Mouse (Mus musculus) embryonic facial prominence, embryonic 13.5 days (tissue): ENCODE measurements around the gene Anapc2. TPM values are rescaled to one million over a fixed set of nuclear protein-coding genes. Genes with fewer than 3 reads are reported as not detected.

Source experiments
- ATAC-seq: fragments of 200-750 bp; cut with Nextera tagmentation; 2 replicates; pipeline ENCODE4 v1.8.0; 2017; ENCODE audit warnings: low read depth; ENCODE audit not compliant: insufficient number of reproducible peaks, insufficient read depth, low FRiP score, low TSS enrichment
- H3K27ac ChIP-seq: fragments of 300-500 bp; sonication (generic); 2 replicates; pipeline ENCODE4 v1.5.1; 2015; ENCODE audit warnings: moderate library complexity, mild to moderate bottlenecking, inconsistent platforms
- H3K27me3 ChIP-seq: fragments of 300-500 bp; sonication (generic); 2 replicates; pipeline ENCODE4 v1.6.1; 2015; ENCODE audit warnings: mild to moderate bottlenecking, inconsistent platforms
- H3K36me3 ChIP-seq: fragments of 300-500 bp; sonication (generic); 2 replicates; pipeline ENCODE4 v1.6.1; 2015; ENCODE audit warnings: mild to moderate bottlenecking, inconsistent platforms
- H3K4me1 ChIP-seq: fragments of 300-500 bp; sonication (generic); 2 replicates; pipeline ENCODE4 v1.6.1; 2015; ENCODE audit warnings: inconsistent platforms
- H3K4me2 ChIP-seq: fragments of 300-500 bp; sonication (generic); 2 replicates; pipeline ENCODE4 v1.6.1; 2015; ENCODE audit warnings: moderate library complexity, mild to moderate bottlenecking, inconsistent platforms
- H3K4me3 ChIP-seq: fragments of 300-500 bp; sonication (generic); 2 replicates; pipeline ENCODE4 v1.5.1; 2015; ENCODE audit warnings: mild to moderate bottlenecking, inconsistent platforms
- H3K9ac ChIP-seq: fragments of 300-500 bp; sonication (generic); 2 replicates; pipeline ENCODE4 v1.6.1; 2015; ENCODE audit warnings: mild to moderate bottlenecking, inconsistent platforms
- H3K9me3 ChIP-seq: fragments of 300-500 bp; sonication (generic); 2 replicates; pipeline ENCODE4 v1.6.1; 2016; ENCODE audit warnings: inconsistent platforms
- WGBS: fragments of 180-500 bp; shearing (Covaris S2); methylation state at CpG from one replicate; pipeline ENCODE4 v1.1.7; 2015; ENCODE audit warnings: mixed read lengths; 5-methylcytosine and 5-hydroxymethylcytosine counted together
- polyA plus RNA-seq: library from polyadenylated mRNA; unstranded; fragments of >200 nt; fragmentation: Nextera tagmentation; extraction: Ambion mirVana; gene quantifications from 2 replicates; pipeline ENCODE4 v1.2.1, GENCODE M21; 2015

Anapc2 gene
- polyA plus RNA-seq, 1 experiment from 2014 or later: 143 TPM

- ATAC-seq: no peak
- no peaks in the 10 kb centered on the region for H3K27me3 ChIP-seq
- 61% methylated on average over 13 of the region's 13 CpGs for WGBS
- H3K9ac ChIP-seq: no peak overlapping the region
- peaks cover 97% of the 10 kb centered on the region for H3K36me3 ChIP-seq
- no peaks in the 10 kb centered on the region for H3K4me1 ChIP-seq
- H3K9me3 ChIP-seq: no peaks in the 10 kb centered on the region
- no peak overlapping the region for H3K4me2 ChIP-seq
- no peak overlapping the region for H3K27ac ChIP-seq
- no peak overlapping the region for H3K4me3 ChIP-seq
Measured at GRCm38 (mm10) chr2:25278928-25279882, 6.9 kb downstream of the Anapc2 start.

- Histone ChIP-seq H3K27me3 (peaks cover 34% of the 10 kb centered on the region), H3K36me3 (peaks cover 57% of the 10 kb centered on the region), H3K4me2 (no peak overlapping the region), H3K4me1 (peaks cover 22% of the 10 kb centered on the region), H3K4me3 (no peak overlapping the region), H3K9ac (no peak overlapping the region), H3K9me3 (no peaks in the 10 kb centered on the region), H3K27ac (peak overlapping the region; percentile 76; the same call in 1 of the 2 replicates)
- ATAC-seq: no peak
- 81% methylated on average over 2 of the region's 2 CpGs for WGBS
Measured at GRCm38 (mm10) chr2:25285551-25285950, 13.3 kb downstream of the Anapc2 start.

GRCm38 (mm10) chr2:25286314-25286713 is 14.0 kb downstream of the Anapc2 start:
- 67% methylated on average over 1 of the region's 1 CpGs for WGBS
- no peaks in the 10 kb centered on the region for H3K9me3 ChIP-seq
- 0 out of 2 replicates have a peak overlapping the region, but pooled peaks have one; percentile 6 for H3K9ac ChIP-seq
- peaks cover 49% of the 10 kb centered on the region for H3K36me3 ChIP-seq
- no peak overlapping the region for H3K4me3 ChIP-seq
- peaks cover 42% of the 10 kb centered on the region for H3K27me3 ChIP-seq
- H3K27ac ChIP-seq: peak overlapping the region; percentile 76
- H3K4me2 ChIP-seq: no peak overlapping the region
- peaks cover 29% of the 10 kb centered on the region for H3K4me1 ChIP-seq
- ATAC-seq: no peak

GRCm38 (mm10) chr2:25286837-25287636 is 14.8 kb downstream of the Anapc2 start:
- peaks cover 44% of the 10 kb centered on the region for H3K36me3 ChIP-seq
- no peak overlapping the region for H3K4me3 ChIP-seq
- peaks cover 35% of the 10 kb centered on the region for H3K4me1 ChIP-seq
- 0 out of 2 replicates have a peak overlapping the region, but pooled peaks have one; percentile 2 for H3K4me2 ChIP-seq
- H3K27me3 ChIP-seq: peaks cover 49% of the 10 kb centered on the region
- ATAC-seq: no peak
- H3K27ac ChIP-seq: peak overlapping the region; percentile 77
- H3K9ac ChIP-seq: no peak overlapping the region
- H3K9me3 ChIP-seq: no peaks in the 10 kb centered on the region
- WGBS: 51% methylated on average over 7 of the region's 7 CpGs

GRCm38 (mm10) chr2:25287927-25288649 is 15.8 kb downstream of the Anapc2 start, which contains the start of gene Tmem210:
Gene Tmem210 (plus strand): TSS chr2:25288145.
- H3K4me3 ChIP-seq: no peak within 1 kb of the TSS
- peak within 1 kb of the TSS; percentile 77 for H3K27ac ChIP-seq
- H3K4me1 ChIP-seq: peaks cover 43% of the 10 kb centered on the region
- H3K27me3 ChIP-seq: peaks cover 59% of the 10 kb centered on the region
- 81% methylated on average over 6 of the region's 6 CpGs for WGBS
- 0 out of 2 replicates have a peak within 1 kb of the TSS, but pooled peaks have one; percentile 2 for H3K4me2 ChIP-seq
- H3K9me3 ChIP-seq: no peaks in the 10 kb centered on the region
- H3K36me3 ChIP-seq: peaks cover 34% of the 10 kb centered on the region
- H3K9ac ChIP-seq: no peak within 1 kb of the TSS
- ATAC-seq: no peak

- WGBS: 84% methylated on average over 7 of the region's 7 CpGs
Measured at GRCm38 (mm10) chr2:25288734-25289345, 16.6 kb downstream of the Anapc2 start.

GRCm38 (mm10) chr2:25289651-25290050 is 17.4 kb downstream of the Anapc2 start, which contains the start of gene Lrrc26:
Gene Lrrc26 (plus strand): TSS chr2:25289915.
- ATAC-seq: no peak
- Histone ChIP-seq H3K9me3 (no peaks in the 10 kb centered on the region), H3K4me1 (peaks cover 43% of the 10 kb centered on the region), H3K27ac (no peak within 1 kb of the TSS), H3K36me3 (peaks cover 18% of the 10 kb centered on the region), H3K9ac (no peak within 1 kb of the TSS), H3K27me3 (peaks cover 75% of the 10 kb centered on the region), H3K4me2 (peak within 1 kb of the TSS; percentile 60), H3K4me3 (peak within 1 kb of the TSS; percentile 29)
- WGBS: 9% methylated on average over 11 of the region's 11 CpGs

More at GRCm38 (mm10) chr2:25288734-25289345, 16.6 kb downstream of the Anapc2 start:
- H3K9ac ChIP-seq: no peak overlapping the region
- H3K9me3 ChIP-seq: no peaks in the 10 kb centered on the region
- peaks cover 67% of the 10 kb centered on the region for H3K27me3 ChIP-seq
- no peak for ATAC-seq
- H3K27ac ChIP-seq: no peak overlapping the region
- no peak overlapping the region for H3K4me3 ChIP-seq
- peaks cover 26% of the 10 kb centered on the region for H3K36me3 ChIP-seq
- H3K4me1 ChIP-seq: peaks cover 43% of the 10 kb centered on the region
- no peak overlapping the region for H3K4me2 ChIP-seq

- peaks cover 12% of the 10 kb centered on the region for H3K36me3 ChIP-seq
- no peak for ATAC-seq
- H3K9me3 ChIP-seq: no peaks in the 10 kb centered on the region
- H3K27me3 ChIP-seq: peaks cover 81% of the 10 kb centered on the region
- H3K4me1 ChIP-seq: peaks cover 43% of the 10 kb centered on the region
- WGBS: 1% methylated on average over 54 of the region's 54 CpGs
- no peak overlapping the region for H3K9ac ChIP-seq
- peak overlapping the region; percentile 60 for H3K4me2 ChIP-seq
- no peak overlapping the region for H3K27ac ChIP-seq
- peak overlapping the region; percentile 29 for H3K4me3 ChIP-seq
Measured at GRCm38 (mm10) chr2:25290101-25290815, 18.0 kb downstream of the Anapc2 start.

- ATAC-seq: no peak
- no peak overlapping the region for H3K9ac ChIP-seq
- H3K4me3 ChIP-seq: peak overlapping the region; percentile 29
- H3K27me3 ChIP-seq: peaks cover 86% of the 10 kb centered on the region
- H3K27ac ChIP-seq: no peak overlapping the region
- peaks cover 7% of the 10 kb centered on the region for H3K36me3 ChIP-seq
- no peaks in the 10 kb centered on the region for H3K9me3 ChIP-seq
- under 1% methylated on average over 18 of the region's 18 CpGs for WGBS
- peaks cover 40% of the 10 kb centered on the region for H3K4me1 ChIP-seq
- peak overlapping the region; percentile 60 for H3K4me2 ChIP-seq
Measured at GRCm38 (mm10) chr2:25290816-25291130, 18.5 kb downstream of the Anapc2 start.
